Mouse (Mus musculus): Measurements from ENCODE around the gene Sfxn5.

DNA sequence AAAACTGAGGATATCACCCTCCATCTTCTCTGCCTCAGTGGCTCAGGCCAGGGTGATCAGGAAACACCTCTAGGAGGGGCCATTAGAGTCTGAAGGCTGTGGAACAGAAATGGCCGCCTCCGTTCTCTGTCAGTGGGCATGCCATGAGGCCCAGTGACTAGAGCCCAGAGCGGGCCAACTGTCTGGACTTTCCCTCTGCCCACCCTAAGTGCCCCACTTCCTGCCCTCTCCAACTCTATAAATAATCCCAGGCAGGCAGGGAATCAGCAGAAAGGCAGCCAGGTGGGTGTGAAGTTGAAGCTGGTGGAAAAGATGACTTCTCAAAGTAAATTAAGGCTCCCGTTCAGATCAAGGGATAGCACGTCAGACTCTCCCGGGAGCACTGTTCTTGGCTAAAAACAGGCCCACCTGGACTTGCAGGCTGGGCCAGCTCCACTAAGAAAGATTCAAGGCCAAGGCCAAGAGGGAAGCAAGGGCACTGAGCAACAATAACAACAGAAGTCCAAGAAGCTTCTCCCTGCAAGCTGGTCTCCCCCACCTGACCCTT lies 38.7 kb upstream of the Sfxn5 start:
- TF ChIP-seq CTCF (IDR thresholded peaks at IDR 0.05; ENCODE audit: extremely low read depth, insufficient read length, insufficient replicate concordance, low read depth, low read length), result no peak
- TF ChIP-seq POLR2A (IDR thresholded peaks at IDR 0.05; ENCODE audit: low read depth, low read length), result no peak

All from small intestine, adult 2 months (tissue).